Mouse (Mus musculus): Measurements from ENCODE around the gene Rnf215. TPM values are rescaled to one million over a fixed set of nuclear protein-coding genes. Genes with fewer than 3 reads are reported as not detected.

Rnf215 gene
- total and polyA plus RNA-seq, 2 experiments: 10.3 to 13.1 TPM

- 88% methylated on average over 6 of the region's 6 CpGs for WGBS
- TF ChIP-seq CTCF (IDR thresholded peaks at IDR 0.05; ENCODE audit: low read depth, low read length): no peak
- TF ChIP-seq POLR2A (IDR thresholded peaks at IDR 0.05; ENCODE audit: extremely low read depth, insufficient read depth, low read length): no peak
- no peak overlapping the region for H3K4me3 ChIP-seq (ENCODE audit: insufficient read depth, low read depth, low read length)
- H3K79me2 ChIP-seq (ENCODE audit: control insufficient read depth, insufficient read depth, low read length): no peaks in the 10 kb centered on the region
- H3K27me3 ChIP-seq (ENCODE audit: control insufficient read depth, insufficient read depth, low read length): no peaks in the 10 kb centered on the region
- H3K9ac ChIP-seq (ENCODE audit: low read depth, low read length): no peak overlapping the region
- H3K36me3 ChIP-seq (ENCODE audit: control insufficient read depth, insufficient read depth, low read length): peaks cover 5% of the 10 kb centered on the region
- H3K27ac ChIP-seq (replicated peaks; ENCODE audit: insufficient read depth, low read depth, low read length): no peak overlapping the region
- DNase-seq (ENCODE audit: extremely low read depth, low read depth, low spot score): no peak
- H3K4me1 ChIP-seq (ENCODE audit: control insufficient read depth, insufficient read depth, low read length): no peaks in the 10 kb centered on the region
These were observed 11.4 kb downstream of the Rnf215 start for GRCm38 (mm10) chr11:4146381-4146780.

- no peak overlapping the region for H3K9ac ChIP-seq (ENCODE audit: low read depth, low read length)
- no peaks in the 10 kb centered on the region for H3K4me1 ChIP-seq (ENCODE audit: control insufficient read depth, insufficient read depth, low read length)
- DNase-seq (ENCODE audit: extremely low read depth, low read depth, low spot score): no peak
- no peak overlapping the region for H3K4me3 ChIP-seq (ENCODE audit: insufficient read depth, low read depth, low read length)
- TF ChIP-seq POLR2A (IDR thresholded peaks at IDR 0.05; ENCODE audit: extremely low read depth, insufficient read depth, low read length): no peak
- TF ChIP-seq CTCF (IDR thresholded peaks at IDR 0.05; ENCODE audit: low read depth, low read length): no peak
- peaks cover 4% of the 10 kb centered on the region for H3K36me3 ChIP-seq (ENCODE audit: control insufficient read depth, insufficient read depth, low read length)
- no peak overlapping the region for H3K27ac ChIP-seq (replicated peaks; ENCODE audit: insufficient read depth, low read depth, low read length)
- no peaks in the 10 kb centered on the region for H3K27me3 ChIP-seq (ENCODE audit: control insufficient read depth, insufficient read depth, low read length)
- WGBS: 97% methylated on average over 10 of the region's 10 CpGs
- no peaks in the 10 kb centered on the region for H3K79me2 ChIP-seq (ENCODE audit: control insufficient read depth, insufficient read depth, low read length)
These were observed 12.1 kb downstream of the Rnf215 start for GRCm38 (mm10) chr11:4147098-4147497.

GRCm38 (mm10) chr11:4148120-4148519 lies 13.1 kb downstream of the Rnf215 start:
- Histone ChIP-seq H3K4me1 (ENCODE audit: control insufficient read depth, insufficient read depth, low read length) (no peaks in the 10 kb centered on the region), H3K27me3 (ENCODE audit: control insufficient read depth, insufficient read depth, low read length) (no peaks in the 10 kb centered on the region), H3K4me3 (ENCODE audit: insufficient read depth, low read depth, low read length) (no peak overlapping the region), H3K9ac (ENCODE audit: low read depth, low read length) (no peak overlapping the region), H3K36me3 (ENCODE audit: control insufficient read depth, insufficient read depth, low read length) (no peaks in the 10 kb centered on the region; the same call in 1 of the 2 replicates), H3K27ac (replicated peaks; ENCODE audit: insufficient read depth, low read depth, low read length) (no peak overlapping the region), H3K79me2 (ENCODE audit: control insufficient read depth, insufficient read depth, low read length) (no peaks in the 10 kb centered on the region)
- no peak for DNase-seq (ENCODE audit: extremely low read depth, low read depth, low spot score)
- TF ChIP-seq POLR2A (IDR thresholded peaks at IDR 0.05; ENCODE audit: extremely low read depth, insufficient read depth, low read length) (no peak), CTCF (IDR thresholded peaks at IDR 0.05; ENCODE audit: low read depth, low read length) (no peak)
- WGBS: 88% methylated on average over 5 of the region's 5 CpGs

GRCm38 (mm10) chr11:4148536-4149156 lies 13.6 kb downstream of the Rnf215 start:
- Histone ChIP-seq H3K4me1 (ENCODE audit: control insufficient read depth, insufficient read depth, low read length) (no peaks in the 10 kb centered on the region), H3K27ac (replicated peaks; ENCODE audit: insufficient read depth, low read depth, low read length) (no peak overlapping the region), H3K4me3 (ENCODE audit: insufficient read depth, low read depth, low read length) (no peak overlapping the region), H3K27me3 (ENCODE audit: control insufficient read depth, insufficient read depth, low read length) (no peaks in the 10 kb centered on the region), H3K79me2 (ENCODE audit: control insufficient read depth, insufficient read depth, low read length) (no peaks in the 10 kb centered on the region), H3K9ac (ENCODE audit: low read depth, low read length) (no peak overlapping the region), H3K36me3 (ENCODE audit: control insufficient read depth, insufficient read depth, low read length) (no peaks in the 10 kb centered on the region; the same call in 1 of the 2 replicates)
- TF ChIP-seq POLR2A (IDR thresholded peaks at IDR 0.05; ENCODE audit: extremely low read depth, insufficient read depth, low read length): no peak
- no peak for DNase-seq (ENCODE audit: extremely low read depth, low read depth, low spot score)
- WGBS: 92% methylated on average over 9 of the region's 9 CpGs

GRCm38 (mm10) chr11:4149886-4150285 lies 14.9 kb downstream of the Rnf215 start:
- Histone ChIP-seq H3K27me3 (ENCODE audit: control insufficient read depth, insufficient read depth, low read length) (no peaks in the 10 kb centered on the region), H3K4me3 (ENCODE audit: insufficient read depth, low read depth, low read length) (no peak overlapping the region), H3K9ac (ENCODE audit: low read depth, low read length) (no peak overlapping the region), H3K79me2 (ENCODE audit: control insufficient read depth, insufficient read depth, low read length) (no peaks in the 10 kb centered on the region), H3K27ac (replicated peaks; ENCODE audit: insufficient read depth, low read depth, low read length) (no peak overlapping the region), H3K36me3 (ENCODE audit: control insufficient read depth, insufficient read depth, low read length) (no peaks in the 10 kb centered on the region), H3K4me1 (ENCODE audit: control insufficient read depth, insufficient read depth, low read length) (no peaks in the 10 kb centered on the region)
- no peak for DNase-seq (ENCODE audit: extremely low read depth, low read depth, low spot score)
- TF ChIP-seq CTCF (IDR thresholded peaks at IDR 0.05; ENCODE audit: low read depth, low read length): no peak
- no peak for TF ChIP-seq POLR2A (IDR thresholded peaks at IDR 0.05; ENCODE audit: extremely low read depth, insufficient read depth, low read length)
- WGBS: 93% methylated on average over 6 of the region's 6 CpGs

- peaks cover 11% of the 10 kb centered on the region for H3K4me1 ChIP-seq (ENCODE audit: control insufficient read depth, insufficient read depth, low read length)
- no peaks in the 10 kb centered on the region for H3K36me3 ChIP-seq (ENCODE audit: control insufficient read depth, insufficient read depth, low read length)
- H3K79me2 ChIP-seq (ENCODE audit: control insufficient read depth, insufficient read depth, low read length): no peaks in the 10 kb centered on the region
- H3K9ac ChIP-seq (ENCODE audit: low read depth, low read length): no peak overlapping the region
- no peaks in the 10 kb centered on the region for H3K27me3 ChIP-seq (ENCODE audit: control insufficient read depth, insufficient read depth, low read length)
- DNase-seq (ENCODE audit: extremely low read depth, low read depth, low spot score): no peak
- no peak overlapping the region for H3K4me3 ChIP-seq (ENCODE audit: insufficient read depth, low read depth, low read length)
- no peak for TF ChIP-seq CTCF (IDR thresholded peaks at IDR 0.05; ENCODE audit: low read depth, low read length)
- no peak for TF ChIP-seq POLR2A (IDR thresholded peaks at IDR 0.05; ENCODE audit: extremely low read depth, insufficient read depth, low read length)
- 95% methylated on average over 7 of the region's 7 CpGs for WGBS
- H3K27ac ChIP-seq (replicated peaks; ENCODE audit: insufficient read depth, low read depth, low read length): no peak overlapping the region
These were observed 18.7 kb downstream of the Rnf215 start for GRCm38 (mm10) chr11:4153694-4154093.
